Mouse (Mus musculus) embryonic fibroblast, embryonic 13.5 days (primary cell): ENCODE data around the gene Sdk2.

Source experiments
- CTCF ChIP-seq: IDR thresholded peaks from 2 replicates; pipeline ENCODE4 v1.5.1; 2011; ENCODE audit warnings: mild to moderate bottlenecking, control low read depth, low read length, moderate library complexity, borderline replicate concordance; ENCODE audit not compliant: insufficient read depth
- POLR2A ChIP-seq: IDR thresholded peaks from 2 replicates; pipeline ENCODE4 v1.6.1; 2011; ENCODE audit warnings: low read depth, mild to moderate bottlenecking, control low read depth, low read length, moderate library complexity

- TF ChIP-seq POLR2A (no peak), CTCF (no peak)
These were observed 19.9 kb downstream of the Sdk2 start for GRCm38 (mm10) chr11:114046927-114047326.
